Mouse (Mus musculus) C2C12 (cell line): ENCODE data around the gene Arrdc3.

ENCODE experiments used
- CEBPB ChIP-seq: IDR thresholded peaks from one replicate; pipeline ENCODE4 v1.6.1; 2011; ENCODE audit warnings: low read depth, mild to moderate bottlenecking, control low read depth, moderate library complexity
- CTCF ChIP-seq: IDR thresholded peaks from one replicate; pipeline ENCODE4 v1.5.1; 2011; ENCODE audit not compliant: control insufficient read depth, insufficient read depth, insufficient read length
- MAX ChIP-seq: IDR thresholded peaks from one replicate; pipeline ENCODE4 v1.6.1; 2011; ENCODE audit warnings: mild to moderate bottlenecking, control low read depth
- MYOD1 ChIP-seq: IDR thresholded peaks from one replicate; pipeline ENCODE4 v1.6.1; 2011; ENCODE audit warnings: low read depth; ENCODE audit not compliant: control insufficient read depth, insufficient read length
- USF1 ChIP-seq: IDR thresholded peaks from one replicate; pipeline ENCODE4 v1.6.1; 2011; ENCODE audit warnings: low read depth, mild to moderate bottlenecking, control low read depth, moderate library complexity

DNA sequence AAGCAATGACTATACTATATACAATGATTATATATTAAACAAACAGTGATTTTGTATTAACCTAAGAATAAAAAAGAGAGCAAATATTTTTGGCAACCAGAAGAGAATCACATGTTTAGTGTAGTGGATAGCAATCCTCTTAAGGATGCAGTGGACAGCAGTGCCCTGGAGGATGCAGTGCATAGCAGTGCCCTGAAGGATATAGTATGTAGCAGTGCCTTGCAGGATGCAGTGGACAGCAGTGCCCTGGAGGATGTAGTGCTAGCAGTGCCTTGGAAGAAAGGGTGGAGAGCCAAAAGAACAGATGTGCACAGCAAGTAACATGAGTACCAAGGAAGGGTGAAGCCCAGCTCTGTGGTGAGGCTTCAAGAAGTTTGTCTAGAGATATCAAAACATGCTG, 61.3 kb downstream of the Arrdc3 start:
- TF ChIP-seq USF1 (no peak), CEBPB (no peak), MAX (no peak), CTCF (no peak), MYOD1 (no peak)
